Mouse (Mus musculus) heart, adult 11 months (tissue): ENCODE measurements at regions not wholly inside any gene's neighbourhood (a gene's known extent, or its start where the extent isn't known, plus 50 kb on each side); places are given as distances from the start of the nearest gene placed in this dataset.
A peak's percentile ranks its signal among the peaks of the same experiment; 100 is the strongest.

Source experiments
- DNase-seq: peaks from one replicate; pipeline ENCODE4 v3.0.0; 2022

GRCm38 (mm10) chr2:131734740-131735378, 124.7 kb downstream of the Erv3 start:
- DNase-seq = peak; percentile 78

- peak; percentile 6 for DNase-seq
Measured at GRCm38 (mm10) chr2:131726533-131726932, 133.0 kb downstream of the Erv3 start.

GRCm38 (mm10) chr2:131721631-131722545, 137.7 kb downstream of the Erv3 start:
- peak; percentile 77 for DNase-seq

GRCm38 (mm10) chr2:131717561-131717960, 142.0 kb downstream of the Erv3 start:
- DNase-seq = peak; percentile 48

GRCm38 (mm10) chr2:131716841-131717240, 142.7 kb downstream of the Erv3 start:
- DNase-seq = peak; percentile 61

GRCm38 (mm10) chr2:131715381-131715780, 144.2 kb downstream of the Erv3 start:
- DNase-seq = peak; percentile 64

- DNase-seq = no peak
Measured at GRCm38 (mm10) chr2:131711886-131712285, 147.7 kb downstream of the Erv3 start.

GRCm38 (mm10) chr2:131706565-131706964, 144.5 kb upstream of the Adra1d start:
- DNase-seq = peak; percentile 48

GRCm38 (mm10) chr2:131704406-131704805, 142.3 kb upstream of the Adra1d start:
- no peak for DNase-seq

GRCm38 (mm10) chr2:131702146-131702545, 140.1 kb upstream of the Adra1d start:
- DNase-seq = peak; percentile 6

- DNase-seq = peak; percentile 66
Measured at GRCm38 (mm10) chr2:131699798-131700197, 137.7 kb upstream of the Adra1d start.

- DNase-seq = peak; percentile 79
Measured at GRCm38 (mm10) chr2:131698008-131698965, 136.2 kb upstream of the Adra1d start.

GRCm38 (mm10) chr2:131696307-131696706, 134.2 kb upstream of the Adra1d start:
- peak; percentile 52 for DNase-seq

GRCm38 (mm10) chr2:131689996-131690395, 127.9 kb upstream of the Adra1d start:
- no peak for DNase-seq

- DNase-seq = peak; percentile 14
Measured at GRCm38 (mm10) chr2:131688282-131688681, 126.2 kb upstream of the Adra1d start.

- no peak for DNase-seq
Measured at GRCm38 (mm10) chr2:131687449-131687848, 125.4 kb upstream of the Adra1d start.

- peak; percentile 84 for DNase-seq
Measured at GRCm38 (mm10) chr2:131686748-131687147, 124.7 kb upstream of the Adra1d start.

GRCm38 (mm10) chr2:131685326-131685725, 123.2 kb upstream of the Adra1d start:
- peak; percentile 89 for DNase-seq

GRCm38 (mm10) chr2:131683734-131684133, 121.7 kb upstream of the Adra1d start:
- DNase-seq = peak; percentile 91

- peak; percentile 66 for DNase-seq
Measured at GRCm38 (mm10) chr2:131678484-131678883, 116.4 kb upstream of the Adra1d start.

- DNase-seq = no peak
Measured at GRCm38 (mm10) chr2:131676736-131677135, 114.7 kb upstream of the Adra1d start.

- peak; percentile 65 for DNase-seq
Measured at GRCm38 (mm10) chr2:131674872-131675271, 112.8 kb upstream of the Adra1d start.

- DNase-seq = no peak
Measured at GRCm38 (mm10) chr2:131673351-131673750, 111.3 kb upstream of the Adra1d start.
